Mouse (Mus musculus) ovary, postnatal 10 days (tissue): ENCODE results near the gene C2cd2.

Experiments
- DNase-seq: peaks from one replicate; pipeline ENCODE4 v3.0.0; 2022; ENCODE audit warnings: low spot score

Gene C2cd2

GRCm38 (mm10) chr16:97882891-97883290 lies 79.5 kb downstream of the C2cd2 start:
- DNase-seq: no peak

DNA sequence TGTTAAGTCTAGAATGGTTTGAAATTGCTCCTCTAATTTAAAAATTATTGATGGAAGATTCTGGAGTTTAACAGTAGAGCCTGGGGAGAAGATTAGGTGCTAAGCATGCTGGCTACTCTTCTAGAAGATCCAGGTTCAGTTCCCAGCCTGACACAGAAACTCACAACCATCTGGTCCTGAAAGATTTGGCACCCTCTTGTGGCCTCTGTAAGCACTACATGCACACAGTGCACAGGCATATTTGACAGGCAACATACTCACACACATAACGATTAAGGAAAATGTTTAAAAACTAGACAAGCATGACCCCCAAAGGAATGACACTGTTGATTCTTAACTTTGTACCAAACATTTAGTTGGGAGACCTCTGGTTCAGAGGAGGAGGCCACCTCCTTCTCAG lies 83.3 kb downstream of the C2cd2 start:
- no peak for DNase-seq

DNA sequence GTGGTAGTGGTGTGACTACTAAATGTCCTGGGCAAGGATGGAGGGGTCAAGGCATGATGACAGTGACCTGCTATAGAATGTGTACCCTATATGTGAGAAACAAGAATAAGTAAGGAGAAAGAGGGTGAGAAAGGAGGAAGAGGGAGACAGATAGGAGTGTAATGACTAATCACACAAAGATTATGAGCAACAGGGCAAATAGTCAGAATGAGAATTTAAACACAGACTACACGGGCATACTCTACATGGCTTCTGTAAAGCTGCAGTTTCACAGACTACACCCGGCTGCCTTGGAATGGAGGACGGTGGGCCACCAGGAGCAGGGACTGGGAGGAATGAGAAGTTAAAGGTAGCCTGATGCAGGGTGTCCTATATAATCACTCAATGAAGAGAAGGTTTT lies 84.9 kb downstream of the C2cd2 start:
- no peak for DNase-seq

DNA sequence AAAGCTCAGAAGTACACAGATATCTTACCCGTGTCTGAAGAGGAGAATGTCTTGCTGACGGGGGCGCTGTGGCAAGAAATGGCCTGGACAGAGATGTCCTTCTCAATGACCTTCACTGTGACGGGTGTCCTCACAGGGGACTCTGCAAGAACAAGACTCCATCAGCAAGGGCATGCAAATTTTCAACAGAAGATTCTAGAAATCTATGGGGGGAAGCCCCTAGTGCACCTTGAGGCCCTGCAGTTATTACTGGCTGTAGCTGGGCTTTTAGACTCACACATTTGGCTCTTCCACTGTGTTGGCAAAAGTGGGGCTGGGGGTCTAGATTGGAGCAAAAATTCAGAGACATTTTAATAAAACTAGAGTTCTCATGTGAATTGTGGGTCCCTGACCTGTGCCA lies 87.3 kb downstream of the C2cd2 start:
- DNase-seq: no peak

- no peak for DNase-seq
Measured at GRCm38 (mm10) chr16:97874376-97874775, 88.0 kb downstream of the C2cd2 start.

DNA sequence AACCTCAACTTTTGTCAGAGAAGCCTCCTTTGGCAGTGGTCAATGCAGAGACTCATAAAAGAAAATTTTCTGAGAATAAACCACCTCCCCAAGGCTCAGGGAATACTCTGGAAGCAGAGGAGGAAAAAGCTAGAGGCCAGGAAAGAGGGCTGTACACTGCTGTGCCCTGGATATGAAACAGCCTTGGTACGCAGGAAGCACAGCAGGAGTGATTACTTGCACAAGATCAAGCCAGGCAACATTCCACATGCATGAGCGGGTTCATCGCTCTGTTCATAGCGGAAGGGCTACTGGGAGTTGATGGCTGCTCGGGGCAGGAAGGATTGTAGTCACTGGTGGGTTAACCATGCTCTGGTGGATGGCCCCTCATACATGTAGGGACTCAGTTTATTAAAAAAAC lies 89.7 kb downstream of the C2cd2 start:
- DNase-seq: no peak

- DNase-seq: no peak
Measured at GRCm38 (mm10) chr16:97869193-97870102, 93.0 kb downstream of the C2cd2 start.

- DNase-seq: no peak
Measured at GRCm38 (mm10) chr16:97863932-97864467, 98.4 kb downstream of the C2cd2 start.

- DNase-seq: no peak
Measured at GRCm38 (mm10) chr16:97856050-97856449, 106.3 kb downstream of the C2cd2 start.

DNA sequence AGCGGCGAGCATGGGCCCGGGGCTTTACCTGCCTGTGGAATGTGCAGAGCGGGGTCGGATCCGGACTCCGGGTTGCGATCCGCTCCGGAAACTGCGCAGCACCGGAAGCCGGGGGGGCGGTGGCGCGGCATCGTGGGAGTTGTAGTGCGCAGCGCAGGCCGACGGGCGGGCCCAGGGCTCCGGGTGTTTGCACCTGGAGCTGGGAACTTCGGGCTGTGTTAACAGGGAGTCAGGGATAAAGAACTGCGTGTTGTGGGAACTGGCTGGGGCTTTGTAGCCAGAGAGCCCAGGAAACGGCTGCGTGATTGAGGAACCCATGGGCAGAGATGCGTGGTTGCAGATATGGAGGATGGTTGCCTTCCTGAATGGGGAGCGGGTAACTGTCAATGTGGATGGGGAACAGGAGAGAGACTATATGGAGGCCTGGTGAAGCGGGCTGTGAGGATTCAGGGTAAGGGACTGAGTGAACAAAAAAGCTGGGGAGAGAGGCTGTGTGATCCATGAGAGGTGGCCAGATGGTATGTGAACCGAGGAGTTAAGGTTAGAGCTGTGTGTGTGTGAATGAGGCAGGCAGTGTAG lies 110.6 kb downstream of the C2cd2 start, which contains the start of gene Prdm15:
Gene Prdm15, minus strand, starts transcription at position 110 of the 579 bp plus-strand sequence.
- DNase-seq: peak; percentile 87

GRCm38 (mm10) chr16:97851061-97851740 lies 111.2 kb downstream of the C2cd2 start:
- DNase-seq: peak; percentile 82

GRCm38 (mm10) chr16:97850667-97851060 lies 111.7 kb downstream of the C2cd2 start:
- no peak for DNase-seq

GRCm38 (mm10) chr16:97848832-97849231 lies 113.6 kb downstream of the C2cd2 start:
- no peak for DNase-seq

DNA sequence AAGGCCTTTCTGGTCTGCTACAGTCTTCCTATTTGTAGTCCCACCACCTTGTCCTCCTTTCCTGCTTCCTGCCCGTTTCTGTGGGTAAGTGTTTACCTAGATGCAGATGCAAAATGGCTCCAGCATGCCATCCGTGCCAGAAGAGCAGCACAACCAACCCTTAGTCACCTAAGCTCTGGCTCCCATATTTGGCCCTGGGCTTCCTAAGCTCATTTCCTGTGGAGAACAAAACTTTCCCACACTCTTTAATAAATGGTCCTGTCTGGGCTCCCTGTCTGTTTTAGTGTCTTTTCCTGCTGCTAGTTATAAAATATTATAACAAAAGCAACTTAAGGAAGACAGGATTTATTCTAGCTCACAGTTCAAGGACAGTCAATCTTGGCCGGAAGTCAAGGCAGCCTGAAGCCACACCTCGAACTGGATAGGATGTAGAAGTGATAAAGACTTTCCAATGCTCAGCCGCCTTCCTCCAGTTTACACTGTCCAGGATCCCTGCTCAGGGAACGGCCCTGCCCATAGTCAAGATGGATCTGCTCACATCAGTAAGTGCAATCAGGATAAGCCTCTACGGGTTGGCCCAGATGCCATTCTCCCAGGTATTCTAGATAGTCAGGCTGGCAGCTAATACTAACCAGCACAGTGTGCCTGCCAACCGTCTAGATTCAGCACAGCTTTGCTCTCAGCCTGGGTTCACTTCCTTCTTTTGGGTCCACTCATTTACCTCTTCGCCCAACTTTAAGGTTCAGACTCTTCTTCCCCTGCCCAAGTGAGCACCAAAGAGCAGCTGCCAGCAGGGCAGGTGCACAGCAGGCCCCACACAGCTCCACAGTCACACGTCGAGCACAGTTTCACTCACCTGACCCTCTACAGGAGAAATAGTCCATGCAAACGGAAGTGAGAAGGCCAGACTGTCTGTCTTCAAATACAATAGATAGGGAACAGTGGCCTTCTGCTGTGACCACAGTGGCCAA lies 117.1 kb downstream of the C2cd2 start:
- DNase-seq: no peak

DNA sequence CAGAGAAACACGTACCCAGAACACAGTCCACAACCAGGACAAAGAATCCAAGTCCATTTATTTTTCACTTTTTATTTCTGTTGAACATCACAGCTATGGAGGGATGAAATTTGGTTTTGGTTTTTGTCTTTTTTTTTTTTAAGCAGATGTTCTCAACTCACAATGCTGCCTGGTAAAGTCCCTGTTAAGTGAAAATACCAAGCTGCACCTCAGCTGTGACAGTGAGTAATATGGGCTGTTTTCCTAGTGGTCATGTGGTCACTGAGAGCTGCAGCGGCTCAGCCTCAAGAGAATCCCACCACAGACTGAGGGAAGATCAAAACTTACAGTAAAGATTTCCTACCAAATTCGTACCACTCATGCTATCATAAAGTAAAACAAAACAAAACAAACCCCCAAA lies 130.2 kb downstream of the C2cd2 start:
- DNase-seq: no peak

GRCm38 (mm10) chr16:97828207-97828606 lies 134.2 kb downstream of the C2cd2 start:
- no peak for DNase-seq

DNA sequence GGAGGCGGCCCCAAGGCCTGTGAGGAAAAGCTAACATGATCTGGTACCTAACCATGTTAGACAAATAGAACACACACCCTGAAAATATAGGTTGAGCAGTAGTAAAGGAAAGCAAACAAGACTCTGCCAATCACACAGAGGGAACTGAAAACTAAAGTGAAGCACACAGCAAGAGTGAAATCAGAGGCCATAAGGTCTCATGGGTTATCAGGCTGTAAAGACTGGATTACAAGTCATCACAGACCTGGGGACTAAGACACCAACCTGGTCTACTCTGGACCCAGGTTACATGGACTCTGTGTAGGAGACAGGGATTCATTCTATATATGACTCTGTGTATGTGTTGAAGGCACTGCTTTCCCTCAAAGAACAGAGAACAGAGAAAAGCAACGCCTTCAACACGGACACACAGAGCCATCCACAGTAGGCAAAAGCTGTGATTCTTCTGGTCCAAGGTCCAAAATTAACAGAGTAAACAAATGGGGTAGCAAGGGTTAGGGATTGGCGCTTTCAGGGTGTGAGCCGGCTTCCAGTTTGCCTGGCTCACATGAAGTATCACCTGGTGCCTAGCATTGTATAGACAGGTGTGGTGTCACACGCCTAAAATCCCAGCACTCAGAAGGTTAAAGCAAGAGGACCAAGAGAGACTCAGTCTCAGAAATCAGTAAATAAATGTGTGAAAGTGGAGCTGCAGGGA lies 138.9 kb downstream of the C2cd2 start:
- no peak for DNase-seq

- no peak for DNase-seq
Measured at GRCm38 (mm10) chr16:97819532-97819931, 142.9 kb downstream of the C2cd2 start.

DNA sequence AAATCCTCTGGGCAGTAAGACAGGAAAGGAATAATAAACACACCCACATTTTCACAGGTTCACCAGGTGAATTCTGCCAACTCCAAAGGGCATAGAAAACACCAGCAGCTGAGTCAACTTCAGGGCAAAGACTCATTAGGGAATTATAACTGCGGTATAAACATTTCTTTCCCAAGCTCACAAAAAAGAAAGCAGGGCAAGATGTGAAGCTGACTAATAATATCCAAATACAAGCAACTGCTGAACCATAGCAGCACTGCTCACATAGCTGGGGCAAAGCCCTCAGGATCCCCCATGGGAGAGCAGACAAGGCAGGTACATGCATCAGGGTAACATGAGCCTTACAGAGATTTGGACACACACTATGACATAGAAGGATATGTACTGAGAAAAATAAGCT lies 145.0 kb downstream of the C2cd2 start:
- DNase-seq: no peak

GRCm38 (mm10) chr16:97815269-97815668 lies 147.1 kb downstream of the C2cd2 start:
- no peak for DNase-seq

DNA sequence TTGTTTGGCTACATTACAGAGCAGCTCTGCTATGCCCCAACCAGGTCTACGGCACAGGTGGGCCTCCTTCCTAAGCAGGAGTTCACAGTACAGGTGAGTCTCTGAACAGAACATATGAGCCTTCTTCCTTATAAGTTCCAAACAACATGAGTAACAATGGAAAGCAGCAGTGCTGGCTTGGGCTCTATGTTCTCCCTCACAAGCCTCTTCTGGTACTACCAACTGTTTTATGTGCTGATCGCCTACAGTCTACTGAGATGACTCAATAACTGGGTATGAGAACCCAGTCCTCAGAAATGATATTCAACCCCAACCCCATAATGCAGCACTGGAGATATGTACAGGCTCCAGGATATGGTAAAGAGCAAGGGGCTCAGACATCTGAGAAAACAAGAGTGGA lies 148.3 kb downstream of the C2cd2 start:
- no peak for DNase-seq
